Mouse (Mus musculus) bone marrow macrophage, adult 2 months (primary cell): ENCODE measurements at regions not wholly inside any gene's neighbourhood (a gene's known extent, or its start where the extent isn't known, plus 50 kb on each side); places are given as distances from the start of the nearest gene placed in this dataset.

Source experiments
- CTCF ChIP-seq: IDR thresholded peaks from 2 replicates; pipeline ENCODE4 v1.5.1; 2012; ENCODE audit warnings: low read depth, mild to moderate bottlenecking, low read length, moderate library complexity
- POLR2A ChIP-seq: IDR thresholded peaks from 2 replicates; pipeline ENCODE4 v1.6.1; 2012; ENCODE audit warnings: mild to moderate bottlenecking, low read depth, low read length, borderline replicate concordance

DNA sequence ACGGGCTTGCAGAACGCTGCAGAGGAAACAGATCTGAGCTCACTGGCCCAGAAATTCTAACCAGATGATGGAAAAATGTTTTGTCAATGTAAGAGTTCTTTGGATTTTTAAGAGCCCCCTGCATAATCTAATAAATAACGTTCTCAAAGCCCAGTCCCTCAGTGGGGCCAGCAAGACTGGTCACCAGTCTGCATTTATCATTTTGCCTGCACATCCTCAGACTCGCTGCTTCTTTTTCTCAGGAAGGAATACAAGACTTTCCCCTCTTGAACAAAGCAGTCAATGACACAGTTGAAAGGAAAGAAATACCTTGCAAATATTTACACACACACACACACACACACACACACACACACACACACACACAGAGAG lies 65.9 kb upstream of the Gas1 start:
- no peak for TF ChIP-seq CTCF
- no peak for TF ChIP-seq POLR2A
